Mouse (Mus musculus): ENCODE data around the gene Abi3. TPM values are rescaled to one million over a fixed set of nuclear protein-coding genes. Genes with fewer than 3 reads are reported as not detected.

The Abi3 gene
- 4.9 TPM for polyA plus RNA-seq (2015; fragmentation: Illumina TruSeq; extraction: RNeasy Lipid Tissue Mini Kit (QIAGEN cat#74804); ENCODE audit: insufficient read depth, low read depth, low replicate concordance)

DNA sequence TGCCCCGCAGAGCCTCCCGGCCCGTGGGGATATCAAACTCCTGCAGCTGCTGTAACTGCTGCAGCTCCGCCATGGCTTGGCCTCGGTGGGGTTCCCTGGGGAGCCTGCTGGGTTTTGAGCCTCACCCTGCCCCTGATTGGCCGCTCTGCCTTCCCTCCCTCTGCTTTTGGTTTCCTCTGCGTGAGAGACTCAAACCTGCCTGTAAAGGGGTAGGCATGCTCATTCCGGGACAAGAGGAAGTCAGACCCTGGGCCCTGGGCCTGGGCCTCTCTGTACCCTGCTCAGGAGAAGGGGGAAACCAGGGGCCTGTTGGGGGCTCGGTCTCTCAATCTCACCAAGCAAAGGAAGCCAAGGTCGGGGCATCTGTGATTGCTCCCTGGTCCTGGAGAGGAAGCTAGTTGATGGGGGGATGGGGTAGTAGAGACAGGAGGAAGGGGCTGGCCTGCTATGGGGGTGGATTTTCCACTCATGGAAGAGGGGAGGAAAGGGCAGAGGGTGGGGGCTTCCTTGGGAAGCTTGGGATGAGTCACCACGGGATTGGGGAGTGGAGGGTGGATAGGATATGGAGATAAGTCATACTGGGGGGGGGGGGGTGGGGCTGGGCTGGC is at the start of gene Abi3:
TSS of gene Abi3 (minus strand) at position 403 of the 608 bp plus-strand sequence.

DNA sequence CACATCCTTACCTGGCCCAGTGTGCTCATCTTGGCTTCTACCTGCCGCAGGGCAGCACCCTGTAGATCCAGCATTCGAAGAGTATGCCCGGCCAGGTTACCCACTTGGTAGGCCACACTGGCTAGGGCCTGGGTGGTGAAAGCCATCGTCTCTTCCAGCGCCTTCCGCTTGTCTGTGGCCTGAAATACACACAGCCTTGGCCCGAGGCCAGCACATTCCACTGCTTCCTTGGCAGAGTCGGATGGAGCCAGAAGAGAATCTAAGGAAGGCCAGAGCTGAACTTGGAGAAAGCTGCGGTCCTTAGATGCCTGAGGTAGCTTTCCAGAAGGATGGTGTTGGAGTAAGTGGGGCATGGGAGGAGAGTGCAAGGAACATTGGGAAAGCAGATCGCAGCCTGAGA is 5.2 kb downstream of the Abi3 start, which contains the start of gene Gngt2:
TSS of gene Gngt2 (plus strand) at position 158 of the 400 bp plus-strand sequence.

DNA sequence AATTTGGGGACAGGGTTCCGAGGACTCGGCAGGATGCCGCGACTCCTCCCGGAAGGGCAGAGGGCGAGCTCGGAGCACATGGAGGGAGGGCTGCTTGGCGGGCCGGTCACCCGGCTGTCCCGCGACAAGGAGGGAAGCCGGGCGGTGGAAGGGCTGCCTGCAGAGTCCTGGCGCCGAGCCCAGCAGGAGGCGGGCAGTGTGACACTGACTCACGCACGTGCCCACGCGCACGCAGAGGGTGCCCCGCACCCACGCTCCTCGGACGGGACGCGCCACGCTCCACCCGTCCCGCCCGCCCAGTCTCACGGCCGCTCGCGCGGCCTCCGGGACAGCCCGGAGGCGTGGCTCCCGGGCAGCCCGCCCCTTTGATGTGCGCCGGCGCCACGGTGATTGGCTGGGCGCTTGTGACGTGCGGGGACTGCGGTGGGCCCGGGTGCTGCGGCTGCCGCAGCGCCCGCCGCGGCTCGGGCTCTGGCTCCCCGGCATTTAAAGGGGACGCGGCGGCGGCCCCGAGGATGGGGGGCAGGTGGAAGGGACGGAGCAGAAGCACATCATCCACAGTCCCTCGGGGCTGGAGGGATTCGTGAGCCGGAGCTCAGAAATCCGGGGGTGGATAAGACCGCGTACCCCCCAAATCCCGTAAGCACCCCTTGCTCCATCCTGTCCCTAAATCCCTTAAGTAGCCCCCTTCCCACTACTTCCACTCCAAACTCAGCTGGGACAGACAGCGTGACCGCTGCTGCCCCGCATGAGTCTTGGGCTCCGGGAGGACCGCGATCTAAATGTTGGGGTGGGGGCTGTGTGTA is 18.0 kb downstream of the Abi3 start, which contains the start of gene Phospho1:
TSS of gene Phospho1 (plus strand) at position 429 of the 806 bp plus-strand sequence.

Other genes starting within 250 kb of the Abi3 start
- gene Phb, start 175.5 kb downstream of the Abi3 start, polyA plus RNA-seq (2015; fragmentation: Illumina TruSeq; extraction: RNeasy Lipid Tissue Mini Kit (QIAGEN cat#74804); ENCODE audit: insufficient read depth, low read depth, low replicate concordance): 18.9 TPM
- gene Zfp652, start 129.8 kb downstream of the Abi3 start, polyA plus RNA-seq (2015; fragmentation: Illumina TruSeq; extraction: RNeasy Lipid Tissue Mini Kit (QIAGEN cat#74804); ENCODE audit: insufficient read depth, low read depth, low replicate concordance): 8.2 TPM
- not detected for gene B130006D01Rik, start 118.9 kb downstream of the Abi3 start, polyA plus RNA-seq (2015; fragmentation: Illumina TruSeq; extraction: RNeasy Lipid Tissue Mini Kit (QIAGEN cat#74804); ENCODE audit: insufficient read depth, low read depth, low replicate concordance)
- gene Phospho1, start 18.0 kb downstream of the Abi3 start, polyA plus RNA-seq (2015; fragmentation: Illumina TruSeq; extraction: RNeasy Lipid Tissue Mini Kit (QIAGEN cat#74804); ENCODE audit: insufficient read depth, low read depth, low replicate concordance): not detected
- 25.4 TPM for gene Gngt2, start 5.3 kb downstream of the Abi3 start, polyA plus RNA-seq (2015; fragmentation: Illumina TruSeq; extraction: RNeasy Lipid Tissue Mini Kit (QIAGEN cat#74804); ENCODE audit: insufficient read depth, low read depth, low replicate concordance)
- gene B4galnt2, start 72.4 kb upstream of the Abi3 start, polyA plus RNA-seq (2015; fragmentation: Illumina TruSeq; extraction: RNeasy Lipid Tissue Mini Kit (QIAGEN cat#74804); ENCODE audit: insufficient read depth, low read depth, low replicate concordance): not detected
- not detected for gene Igf2bp1, start 163.5 kb upstream of the Abi3 start, polyA plus RNA-seq (2015; fragmentation: Illumina TruSeq; extraction: RNeasy Lipid Tissue Mini Kit (QIAGEN cat#74804); ENCODE audit: insufficient read depth, low read depth, low replicate concordance)
- gene Gip, start 182.1 kb upstream of the Abi3 start, polyA plus RNA-seq (2015; fragmentation: Illumina TruSeq; extraction: RNeasy Lipid Tissue Mini Kit (QIAGEN cat#74804); ENCODE audit: insufficient read depth, low read depth, low replicate concordance): not detected
- gene Snf8, start 192.4 kb upstream of the Abi3 start, polyA plus RNA-seq (2015; fragmentation: Illumina TruSeq; extraction: RNeasy Lipid Tissue Mini Kit (QIAGEN cat#74804); ENCODE audit: insufficient read depth, low read depth, low replicate concordance): 24.3 TPM
- 10.0 TPM for gene Ube2z, start 222.9 kb upstream of the Abi3 start, polyA plus RNA-seq (2015; fragmentation: Illumina TruSeq; extraction: RNeasy Lipid Tissue Mini Kit (QIAGEN cat#74804); ENCODE audit: insufficient read depth, low read depth, low replicate concordance)
- gene Atp5g1, start 233.2 kb upstream of the Abi3 start, polyA plus RNA-seq (2015; fragmentation: Illumina TruSeq; extraction: RNeasy Lipid Tissue Mini Kit (QIAGEN cat#74804); ENCODE audit: insufficient read depth, low read depth, low replicate concordance): 111 TPM

Measured in pancreas, adult 10 weeks (tissue).